Mouse (Mus musculus) macrophage (primary cell): ENCODE measurements around the gene Il27ra. TPM values are rescaled to one million over a fixed set of nuclear protein-coding genes. Genes with fewer than 3 reads are reported as not detected.

ENCODE experiments used
- H3K27ac ChIP-seq: fragments of 350-480 bp; formaldehyde crosslinking; 2 replicates; pipeline ENCODE4 v1.9.0; 2021
- H3K36me3 ChIP-seq: fragments of 350-480 bp; formaldehyde crosslinking; 2 replicates; pipeline ENCODE4 v1.9.0; 2021; ENCODE audit errors: inconsistent target
- H3K4me3 ChIP-seq: fragments of 350-480 bp; formaldehyde crosslinking; 2 replicates; pipeline ENCODE4 v1.9.0; 2021; ENCODE audit errors: inconsistent target
- H3K79me2 ChIP-seq: fragments of 350-480 bp; formaldehyde crosslinking; 2 replicates; pipeline ENCODE4 v1.9.0; 2021; ENCODE audit errors: inconsistent target
- WGBS: methylation state at CpG from one replicate; pipeline ENCODE4 v1.1.7; 2026; ENCODE audit warnings: inconsistent platforms; ENCODE audit not compliant: missing documents; 5-methylcytosine and 5-hydroxymethylcytosine counted together
- polyA plus RNA-seq: library from polyadenylated mRNA; stranded (reverse); fragments of 250-400 nt; gene quantifications from 3 replicates; pipeline ENCODE4 v1.2.4, GENCODE M21; 2018; ENCODE audit warnings: inconsistent platforms
- total RNA-seq, 78 experiments: library from RNA; depleted of rRNA; stranded (reverse); fragments of 250-400 nt; gene quantifications; 1 replicate in 9 of 78; 2 replicates in 24 of 78; 3 replicates in 43 of 78; 4 replicates in 2 of 78; pipeline ENCODE4 v1.2.4; 2018; ENCODE audit warnings: inconsistent platforms in 56 of 78

The Il27ra gene
- total RNA-seq (2018; cell fraction: chromatin; rRNA removed), result 1 to 10 TPM in 3 of 26 experiments, under 1 TPM in 6, not detected in 17; 0.25 to 4.0 (median 0.31) TPM
- under 1 TPM; 0.03 to 0.31 (median 0.13) TPM for total RNA-seq (2018; cell fraction: cytosol; rRNA removed)
- 1 to 10 TPM in 6 of 26 experiments, under 1 TPM in 13, not detected in 7; 0.17 to 3.1 (median 0.47) TPM for total RNA-seq (2018; cell fraction: nucleus; rRNA removed)
- 0.17 to 0.37 TPM (median 0.25 TPM) in 3 replicates for polyA plus RNA-seq

DNA sequence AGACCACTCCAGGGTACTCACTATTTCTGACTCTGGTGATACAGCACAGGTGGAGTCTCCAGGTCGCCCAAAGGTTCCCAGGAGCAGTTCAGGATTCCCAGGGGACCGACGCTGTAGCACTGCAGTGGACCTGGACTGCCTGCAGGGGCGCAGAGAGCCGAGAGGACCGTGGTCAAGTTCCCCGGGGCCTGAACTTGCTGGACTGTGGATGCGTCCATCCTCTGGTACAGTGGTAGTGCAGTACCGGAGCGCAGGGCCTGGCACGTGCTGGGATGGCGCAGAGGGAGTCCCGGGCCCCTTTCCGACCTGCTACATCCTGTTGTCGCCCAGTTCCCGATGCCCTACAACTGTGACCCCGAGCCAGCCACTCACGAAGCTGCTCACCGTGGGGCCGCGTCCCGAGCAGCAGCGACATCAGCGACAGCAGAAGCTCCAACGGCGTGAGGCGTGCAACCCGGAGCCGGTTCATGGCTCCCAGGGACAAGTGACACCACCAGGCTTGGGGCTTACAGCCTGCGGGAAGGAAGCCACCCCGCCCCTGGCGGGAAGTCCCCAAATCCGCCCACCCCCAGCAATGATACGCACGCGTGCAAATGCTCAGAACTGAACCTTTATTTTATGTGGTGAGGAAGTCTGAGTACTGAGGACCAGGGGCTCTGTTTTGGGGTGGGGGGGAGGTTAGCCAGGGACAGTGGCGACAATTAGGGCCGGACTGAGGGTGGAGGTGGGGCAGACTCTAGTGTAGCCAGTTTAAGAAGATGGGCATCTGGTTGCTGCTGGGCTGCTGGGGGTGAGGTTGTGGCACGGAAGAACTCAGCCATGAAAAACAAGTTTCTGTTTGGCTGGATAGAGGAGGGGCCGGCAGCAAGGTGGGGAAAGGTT is at the start of gene Il27ra:
Gene Il27ra (minus strand): TSS at position 524 of the 882 bp plus-strand sequence.
- Histone ChIP-seq H3K36me3 (no peaks in the 10 kb centered on the region), H3K79me2 (no peaks in the 10 kb centered on the region), H3K4me3 (no peak within 1 kb of the TSS), H3K27ac (no peak within 1 kb of the TSS)
- WGBS, result 2% methylated on average over 39 of the region's 40 CpGs

GRCm38 (mm10) chr8:84090585-84090984 is 48.2 kb upstream of the Il27ra start:
- no peaks in the 10 kb centered on the region for H3K79me2 ChIP-seq
- no peak overlapping the region for H3K27ac ChIP-seq
- peaks cover 34% of the 10 kb centered on the region; the same call in 1 of the 2 replicates for H3K36me3 ChIP-seq
- WGBS, result 97% methylated on average over 8 of the region's 8 CpGs
- H3K4me3 ChIP-seq, result no peak overlapping the region

DNA sequence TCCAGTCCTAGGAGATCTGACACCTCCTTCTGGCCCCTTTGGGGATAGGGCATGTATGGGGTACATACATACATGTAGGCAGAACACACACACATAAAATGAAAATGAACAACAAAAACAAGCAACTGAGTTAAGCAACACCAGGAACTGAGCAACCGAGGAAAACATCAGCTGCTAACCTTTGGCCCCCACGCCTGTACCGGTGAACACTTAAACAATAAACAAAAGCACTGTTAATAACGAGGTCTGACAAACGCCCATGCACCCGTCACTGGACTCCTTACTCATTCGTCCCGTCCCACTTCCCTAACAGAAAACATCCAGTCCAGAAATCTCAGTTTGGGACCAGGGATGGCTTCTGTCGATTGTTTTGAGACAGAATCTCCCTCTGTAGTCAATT is 46.9 kb upstream of the Il27ra start:
- no peak overlapping the region for H3K4me3 ChIP-seq
- H3K79me2 ChIP-seq, result no peaks in the 10 kb centered on the region
- no peak overlapping the region for H3K27ac ChIP-seq
- WGBS, result 89% methylated on average over 9 of the region's 9 CpGs
- peaks cover 33% of the 10 kb centered on the region; the same call in 1 of the 2 replicates for H3K36me3 ChIP-seq

DNA sequence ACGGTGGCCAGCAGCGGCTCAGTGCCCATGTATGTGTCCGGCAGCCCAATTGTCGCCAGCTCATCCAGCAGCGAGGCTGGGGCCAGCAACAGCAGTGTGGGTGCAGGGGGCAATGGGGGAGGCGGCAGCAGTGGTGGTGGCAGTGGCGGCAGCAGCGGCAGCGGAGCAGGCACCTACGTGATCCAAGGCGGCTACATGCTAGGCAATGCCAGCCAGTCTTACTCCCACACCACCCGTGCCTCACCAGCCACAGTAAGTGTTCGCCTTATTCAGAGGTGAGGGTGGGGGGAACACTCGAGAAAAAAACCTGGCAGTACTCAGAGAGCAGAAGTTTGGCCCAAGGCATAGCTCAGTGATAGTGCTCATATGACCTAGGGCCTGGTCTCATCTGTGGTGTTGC is 45.4 kb upstream of the Il27ra start:
- no peak overlapping the region for H3K27ac ChIP-seq
- peaks cover 44% of the 10 kb centered on the region for H3K36me3 ChIP-seq
- WGBS, result 95% methylated on average over 13 of the region's 14 CpGs
- H3K79me2 ChIP-seq, result no peaks in the 10 kb centered on the region
- H3K4me3 ChIP-seq, result no peak overlapping the region

DNA sequence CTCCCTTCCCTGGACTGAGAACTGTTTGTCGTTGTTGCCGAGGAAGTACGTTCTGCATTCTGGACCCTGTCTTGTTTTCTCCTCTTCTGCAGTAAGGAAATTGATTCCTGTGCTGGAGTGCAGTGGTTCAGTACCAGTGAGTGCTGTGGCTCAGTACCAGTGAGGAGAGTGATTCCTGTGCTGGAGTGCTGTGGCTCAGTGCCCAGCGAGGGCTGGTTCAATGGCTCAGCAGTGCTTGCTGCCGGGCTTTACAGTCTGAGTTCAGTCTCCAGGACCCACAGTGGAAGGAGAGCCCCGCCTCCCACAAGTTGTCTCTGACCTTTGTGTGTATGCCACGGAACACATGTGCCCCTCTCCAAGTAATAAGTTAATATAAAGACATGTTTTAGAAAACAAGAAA is 44.8 kb upstream of the Il27ra start:
- no peaks in the 10 kb centered on the region for H3K79me2 ChIP-seq
- no peak overlapping the region for H3K4me3 ChIP-seq
- no peak overlapping the region for H3K27ac ChIP-seq
- peaks cover 44% of the 10 kb centered on the region for H3K36me3 ChIP-seq
- WGBS, result 97% methylated on average over 7 of the region's 7 CpGs

GRCm38 (mm10) chr8:84084341-84085115 is 42.1 kb upstream of the Il27ra start:
- whole genome bisulfite sequencing, result 96% methylated on average over 36 of the region's 42 CpGs

GRCm38 (mm10) chr8:84083829-84084241 is 41.4 kb upstream of the Il27ra start:
- 94% methylated on average over 8 of the region's 8 CpGs for WGBS
- Histone ChIP-seq H3K4me3 (no peak overlapping the region), H3K36me3 (peaks cover 47% of the 10 kb centered on the region), H3K79me2 (no peaks in the 10 kb centered on the region), H3K27ac (no peak overlapping the region)

More at GRCm38 (mm10) chr8:84084341-84085115, 42.1 kb upstream of the Il27ra start:
- Histone ChIP-seq H3K4me3 (no peak overlapping the region), H3K36me3 (peaks cover 47% of the 10 kb centered on the region), H3K27ac (no peak overlapping the region), H3K79me2 (no peaks in the 10 kb centered on the region)

- no peak overlapping the region for H3K4me3 ChIP-seq
- WGBS, result 93% methylated on average over 5 of the region's 5 CpGs
- H3K79me2 ChIP-seq, result peaks cover 5% of the 10 kb centered on the region; the same call in 1 of the 2 replicates
- H3K27ac ChIP-seq, result no peak overlapping the region
- peaks cover 39% of the 10 kb centered on the region for H3K36me3 ChIP-seq
These were observed 36.8 kb upstream of the Il27ra start for GRCm38 (mm10) chr8:84079206-84079605.

DNA sequence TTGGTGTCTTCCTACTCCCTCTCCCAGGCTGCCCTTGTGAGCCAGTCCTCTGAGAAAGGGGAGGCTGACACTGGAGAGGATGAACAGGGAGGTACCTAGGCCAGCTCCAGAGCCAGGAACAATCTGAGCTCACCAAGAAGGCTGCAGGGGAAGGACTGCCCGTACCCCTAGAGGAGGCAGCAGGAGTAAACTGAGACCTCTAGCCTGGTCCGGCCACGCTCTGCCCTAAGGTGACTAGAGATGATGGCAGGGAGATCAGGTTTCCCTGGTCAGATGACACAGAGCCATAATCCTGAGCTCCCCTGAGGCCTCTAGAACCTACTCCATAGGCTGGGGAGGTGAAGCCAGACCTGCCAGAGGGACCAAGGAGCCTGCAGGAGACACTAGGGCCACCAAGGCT is 34.5 kb upstream of the Il27ra start:
- Histone ChIP-seq H3K36me3 (peaks cover 15% of the 10 kb centered on the region; the same call in 1 of the 2 replicates), H3K4me3 (no peak overlapping the region)
- 94% methylated on average over 3 of the region's 3 CpGs for WGBS

GRCm38 (mm10) chr8:84076412-84076811 is 34.0 kb upstream of the Il27ra start:
- WGBS, result 75% methylated on average over 1 of the region's 1 CpGs
- H3K27ac ChIP-seq, result no peak overlapping the region
- H3K79me2 ChIP-seq, result peaks cover 31% of the 10 kb centered on the region
- no peak overlapping the region for H3K4me3 ChIP-seq
- H3K36me3 ChIP-seq, result peaks cover 15% of the 10 kb centered on the region; the same call in 1 of the 2 replicates

More for the DNA sequence above, 34.5 kb upstream of the Il27ra start:
- Histone ChIP-seq H3K79me2 (peaks cover 27% of the 10 kb centered on the region), H3K27ac (no peak overlapping the region)

- Histone ChIP-seq H3K4me3 (no peak overlapping the region), H3K36me3 (no peaks in the 10 kb centered on the region; the same call in 1 of the 2 replicates), H3K27ac (no peak overlapping the region), H3K79me2 (peaks cover 61% of the 10 kb centered on the region)
- WGBS, result 92% methylated on average over 10 of the region's 10 CpGs
These were observed 31.0 kb upstream of the Il27ra start for GRCm38 (mm10) chr8:84073230-84073976.

GRCm38 (mm10) chr8:84072321-84072720 is 29.9 kb upstream of the Il27ra start:
- H3K36me3 ChIP-seq, result no peaks in the 10 kb centered on the region; the same call in 1 of the 2 replicates
- WGBS, result 98% methylated on average over 10 of the region's 10 CpGs
- no peak overlapping the region for H3K4me3 ChIP-seq
- H3K27ac ChIP-seq, result no peak overlapping the region
- peaks cover 72% of the 10 kb centered on the region for H3K79me2 ChIP-seq

DNA sequence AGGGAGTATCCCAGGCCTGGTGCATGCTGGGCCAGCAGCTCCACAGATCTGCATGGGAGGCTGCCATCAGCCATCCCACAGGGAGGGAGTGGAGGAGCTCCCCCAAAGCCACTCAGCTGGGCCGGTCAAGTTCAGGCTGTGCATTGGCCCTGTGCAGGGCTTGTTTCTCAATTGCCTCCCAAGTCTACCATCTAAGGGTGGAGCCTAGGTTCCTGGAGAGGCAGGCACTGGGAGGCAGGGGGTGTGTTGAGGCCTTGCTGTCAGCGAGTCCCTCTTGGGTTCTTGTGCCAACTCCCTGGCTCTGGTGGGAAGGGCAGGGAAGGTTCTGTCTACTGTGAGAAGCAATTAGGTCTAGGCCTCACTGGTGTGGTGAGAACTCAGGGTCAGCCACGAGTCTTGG is 29.5 kb upstream of the Il27ra start:
- Histone ChIP-seq H3K36me3 (no peaks in the 10 kb centered on the region; the same call in 1 of the 2 replicates), H3K27ac (no peak overlapping the region), H3K4me3 (no peak overlapping the region), H3K79me2 (peaks cover 73% of the 10 kb centered on the region)
- 74% methylated on average over 3 of the region's 3 CpGs for WGBS

- H3K36me3 ChIP-seq, result no peaks in the 10 kb centered on the region; the same call in 1 of the 2 replicates
- no peak overlapping the region for H3K27ac ChIP-seq
- 97% methylated on average over 2 of the region's 2 CpGs for WGBS
- peaks cover 73% of the 10 kb centered on the region for H3K79me2 ChIP-seq
- no peak overlapping the region for H3K4me3 ChIP-seq
These were observed 28.3 kb upstream of the Il27ra start for GRCm38 (mm10) chr8:84070667-84071066.
